Mouse (Mus musculus) cortical plate, adult 2 months (tissue): ENCODE measurements at regions not wholly inside any gene's neighbourhood (a gene's known extent, or its start where the extent isn't known, plus 50 kb on each side); places are given as distances from the start of the nearest gene placed in this dataset.

Experiments used
- CTCF ChIP-seq: fragments of 200-500 bp; IDR thresholded peaks from 2 replicates; pipeline ENCODE4 v1.5.1; 2011; ENCODE audit warnings: mild to moderate bottlenecking, control low read depth, low read length; ENCODE audit not compliant: insufficient read depth; ENCODE audit errors: extremely low read depth
- POLR2A ChIP-seq: fragments of 200-500 bp; IDR thresholded peaks from 2 replicates; pipeline ENCODE4 v1.6.1; 2011; ENCODE audit warnings: mild to moderate bottlenecking, low read length, control low read depth; ENCODE audit not compliant: insufficient read depth; ENCODE audit errors: extremely low read depth

DNA sequence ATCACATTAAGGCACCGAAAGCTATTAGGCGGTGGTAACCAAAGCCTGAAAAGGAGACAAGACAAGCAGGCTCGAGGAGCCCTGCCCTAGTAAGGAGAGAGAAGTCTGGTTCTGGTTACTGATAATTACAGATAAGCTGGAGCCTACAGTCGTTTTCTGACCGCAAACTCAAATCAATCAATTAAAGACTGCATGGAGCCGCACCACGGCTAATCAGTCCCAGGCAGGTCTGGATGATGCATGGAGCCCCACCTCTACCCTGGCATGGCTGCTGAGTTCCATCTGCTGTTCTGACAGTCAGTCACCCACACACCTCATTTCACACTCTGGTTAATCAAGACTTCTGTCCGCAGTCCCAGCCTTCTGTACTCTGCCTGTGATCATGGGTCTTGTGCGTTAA is 276.4 kb downstream of the Slc30a10 start:
- no peak for TF ChIP-seq CTCF
- TF ChIP-seq POLR2A, result no peak
